Mouse (Mus musculus): ENCODE data around the gene Phrf1. TPM values are rescaled to one million over a fixed set of nuclear protein-coding genes. Genes with fewer than 3 reads are reported as not detected.

The Phrf1 gene
- polyA plus RNA-seq, 1 experiment: 82.9 TPM

- H3K4me3 ChIP-seq (replicated peaks): no peak overlapping the region
- peaks cover 50% of the 10 kb centered on the region for H3K4me1 ChIP-seq
- peaks cover 62% of the 10 kb centered on the region for H3K27me3 ChIP-seq (replicated peaks)
- no peaks in the 10 kb centered on the region for H3K9me3 ChIP-seq
- peaks cover 3% of the 10 kb centered on the region for H3K36me3 ChIP-seq (replicated peaks; ENCODE audit: low read length)
- TF ChIP-seq FLI1 (IDR thresholded peaks at IDR 0.05; ENCODE audit: low read length) (no peak), GATA1 (IDR thresholded peaks at IDR 0.05; ENCODE audit: borderline replicate concordance, low read length) (no peak)
Observed at GRCm38 (mm10) chr7:141210606-141211131, 17.9 kb upstream of the Phrf1 start.

GRCm38 (mm10) chr7:141213133-141213532, 15.5 kb upstream of the Phrf1 start:
- H3K4me3 ChIP-seq (replicated peaks): no peak overlapping the region
- peaks cover 59% of the 10 kb centered on the region for H3K4me1 ChIP-seq
- TF ChIP-seq GATA1 (IDR thresholded peaks at IDR 0.05; ENCODE audit: borderline replicate concordance, low read length) (no peak), FLI1 (IDR thresholded peaks at IDR 0.05; ENCODE audit: low read length) (no peak)
- H3K27me3 ChIP-seq (replicated peaks): peaks cover 52% of the 10 kb centered on the region
- H3K9me3 ChIP-seq: no peaks in the 10 kb centered on the region
- H3K36me3 ChIP-seq (replicated peaks; ENCODE audit: low read length): peaks cover 14% of the 10 kb centered on the region

- no peaks in the 10 kb centered on the region for H3K9me3 ChIP-seq
- peaks cover 47% of the 10 kb centered on the region for H3K27me3 ChIP-seq (replicated peaks)
- TF ChIP-seq GATA1 (IDR thresholded peaks at IDR 0.05; ENCODE audit: borderline replicate concordance, low read length): no peak
- no peak for TF ChIP-seq FLI1 (IDR thresholded peaks at IDR 0.05; ENCODE audit: low read length)
- peaks cover 65% of the 10 kb centered on the region for H3K4me1 ChIP-seq
- peaks cover 20% of the 10 kb centered on the region for H3K36me3 ChIP-seq (replicated peaks; ENCODE audit: low read length)
- H3K4me3 ChIP-seq (replicated peaks): peak within 1 kb of the TSS; percentile 97
Observed at GRCm38 (mm10) chr7:141213605-141214235, 14.9 kb upstream of the Phrf1 start, which contains the start of gene Lmntd2. TSS of gene Lmntd2 (minus strand) at chr7:141214080.

- H3K9me3 ChIP-seq: no peaks in the 10 kb centered on the region
- no peak overlapping the region for H3K4me3 ChIP-seq (replicated peaks)
- H3K36me3 ChIP-seq (replicated peaks; ENCODE audit: low read length): peaks cover 25% of the 10 kb centered on the region
- H3K4me1 ChIP-seq: peaks cover 71% of the 10 kb centered on the region
- peaks cover 43% of the 10 kb centered on the region for H3K27me3 ChIP-seq (replicated peaks)
- TF ChIP-seq GATA1 (IDR thresholded peaks at IDR 0.05; ENCODE audit: borderline replicate concordance, low read length) (no peak), FLI1 (IDR thresholded peaks at IDR 0.05; ENCODE audit: low read length) (no peak)
Observed at GRCm38 (mm10) chr7:141214310-141214709, 14.3 kb upstream of the Phrf1 start.

- no peak for TF ChIP-seq FLI1 (IDR thresholded peaks at IDR 0.05; ENCODE audit: low read length)
- TF ChIP-seq GATA1 (IDR thresholded peaks at IDR 0.05; ENCODE audit: borderline replicate concordance, low read length): no peak
Observed at GRCm38 (mm10) chr7:141215101-141215879, 13.3 kb upstream of the Phrf1 start, which contains the start of gene Rassf7. TSS of gene Rassf7 (plus strand) at chr7:141215860.

GRCm38 (mm10) chr7:141215880-141216733, 12.5 kb upstream of the Phrf1 start:
- peaks cover 26% of the 10 kb centered on the region for H3K27me3 ChIP-seq (replicated peaks)
- H3K4me3 ChIP-seq (replicated peaks): peak overlapping the region; percentile 97
- TF ChIP-seq GATA1 (IDR thresholded peaks at IDR 0.05; ENCODE audit: borderline replicate concordance, low read length) (no peak), FLI1 (IDR thresholded peaks at IDR 0.05; ENCODE audit: low read length) (no peak)
- no peaks in the 10 kb centered on the region for H3K9me3 ChIP-seq
- peaks cover 43% of the 10 kb centered on the region for H3K36me3 ChIP-seq (replicated peaks; ENCODE audit: low read length)
- peaks cover 85% of the 10 kb centered on the region for H3K4me1 ChIP-seq

More at GRCm38 (mm10) chr7:141215101-141215879, 13.3 kb upstream of the Phrf1 start, which contains the start of gene Rassf7:
- Histone ChIP-seq H3K36me3 (replicated peaks; ENCODE audit: low read length) (peaks cover 35% of the 10 kb centered on the region), H3K4me3 (replicated peaks) (peak within 1 kb of the TSS; percentile 97), H3K27me3 (replicated peaks) (peaks cover 34% of the 10 kb centered on the region), H3K4me1 (peaks cover 81% of the 10 kb centered on the region), H3K9me3 (no peaks in the 10 kb centered on the region)

- Histone ChIP-seq H3K27me3 (replicated peaks) (peaks cover 18% of the 10 kb centered on the region), H3K36me3 (replicated peaks; ENCODE audit: low read length) (peaks cover 43% of the 10 kb centered on the region), H3K9me3 (no peaks in the 10 kb centered on the region), H3K4me1 (peaks cover 89% of the 10 kb centered on the region), H3K4me3 (replicated peaks) (peak overlapping the region; percentile 97)
- no peak for TF ChIP-seq GATA1 (IDR thresholded peaks at IDR 0.05; ENCODE audit: borderline replicate concordance, low read length)
- TF ChIP-seq FLI1 (IDR thresholded peaks at IDR 0.05; ENCODE audit: low read length): no peak
Observed at GRCm38 (mm10) chr7:141216894-141217293, 11.7 kb upstream of the Phrf1 start.

- H3K4me3 ChIP-seq (replicated peaks): peak overlapping the region; percentile 97
- peaks cover 13% of the 10 kb centered on the region for H3K27me3 ChIP-seq (replicated peaks)
- H3K9me3 ChIP-seq: no peaks in the 10 kb centered on the region
- H3K36me3 ChIP-seq (replicated peaks; ENCODE audit: low read length): peaks cover 43% of the 10 kb centered on the region
- peaks cover 90% of the 10 kb centered on the region for H3K4me1 ChIP-seq
- TF ChIP-seq FLI1 (IDR thresholded peaks at IDR 0.05; ENCODE audit: low read length) (no peak), GATA1 (IDR thresholded peaks at IDR 0.05; ENCODE audit: borderline replicate concordance, low read length) (no peak)
Observed at GRCm38 (mm10) chr7:141217343-141218013, 11.1 kb upstream of the Phrf1 start.

GRCm38 (mm10) chr7:141218141-141218540, 10.4 kb upstream of the Phrf1 start:
- H3K4me3 ChIP-seq (replicated peaks): peak overlapping the region; percentile 42
- H3K27me3 ChIP-seq (replicated peaks): peaks cover 9% of the 10 kb centered on the region
- no peaks in the 10 kb centered on the region for H3K9me3 ChIP-seq
- peaks cover 43% of the 10 kb centered on the region for H3K36me3 ChIP-seq (replicated peaks; ENCODE audit: low read length)
- peaks cover 90% of the 10 kb centered on the region for H3K4me1 ChIP-seq
- TF ChIP-seq FLI1 (IDR thresholded peaks at IDR 0.05; ENCODE audit: low read length) (no peak), GATA1 (IDR thresholded peaks at IDR 0.05; ENCODE audit: borderline replicate concordance, low read length) (no peak)
